Mouse (Mus musculus) adrenal gland, adult 18-20 months (tissue): ENCODE results near the gene B3galt4. TPM values are rescaled to one million over a fixed set of nuclear protein-coding genes. Genes with fewer than 3 reads are reported as not detected.

ENCODE experiments used
- DNase-seq, 2 experiments: peaks; one replicate each; pipeline ENCODE4 v3.0.0; 2021 to 2022; ENCODE audit warnings: low spot score in 2 of 2
- total RNA-seq, 2 experiments: library from RNA; stranded (reverse); gene quantifications; 1 replicate in 1 of 2; 2 replicates in 1 of 2; pipeline ENCODE4 v1.2.3; 2021

B3galt4 gene
- total RNA-seq, 2 experiments from 2014 or later, result 3.9 to 5.0 TPM

DNA sequence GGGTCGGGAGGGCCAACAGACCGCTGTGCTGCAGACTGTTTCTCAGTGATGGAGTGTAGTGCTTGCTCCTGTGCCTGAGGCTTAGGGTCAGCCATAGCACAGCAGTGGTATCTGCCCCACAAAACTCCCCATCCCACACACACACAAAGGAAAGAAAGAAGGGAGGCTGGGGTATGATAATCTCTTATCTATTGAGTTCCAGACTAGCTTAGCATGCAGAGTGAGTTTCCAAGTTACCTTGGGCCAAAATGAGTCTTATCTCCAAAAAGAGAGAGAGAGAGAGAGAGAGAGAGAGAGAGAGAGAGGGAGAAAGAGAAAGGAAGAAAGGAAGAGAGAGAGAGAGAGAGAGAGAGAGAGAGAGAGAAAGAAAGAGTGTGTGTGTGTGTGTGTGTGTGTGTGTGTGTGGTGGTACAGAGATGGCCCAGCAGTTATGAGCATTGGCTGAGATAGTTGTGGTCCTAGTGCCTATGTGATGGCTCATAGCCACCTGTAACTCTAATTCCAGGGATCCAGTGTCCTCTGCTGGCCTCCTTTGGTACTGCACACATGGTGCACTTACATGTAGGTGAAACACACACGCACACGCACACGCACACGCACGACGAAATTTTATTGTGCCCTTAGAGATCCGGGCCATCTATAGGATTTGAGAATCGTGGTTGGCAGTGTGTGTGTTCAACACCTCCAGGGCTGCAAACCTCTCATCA lies 26.6 kb downstream of the B3galt4 start:
- DNase-seq, result no peak

DNA sequence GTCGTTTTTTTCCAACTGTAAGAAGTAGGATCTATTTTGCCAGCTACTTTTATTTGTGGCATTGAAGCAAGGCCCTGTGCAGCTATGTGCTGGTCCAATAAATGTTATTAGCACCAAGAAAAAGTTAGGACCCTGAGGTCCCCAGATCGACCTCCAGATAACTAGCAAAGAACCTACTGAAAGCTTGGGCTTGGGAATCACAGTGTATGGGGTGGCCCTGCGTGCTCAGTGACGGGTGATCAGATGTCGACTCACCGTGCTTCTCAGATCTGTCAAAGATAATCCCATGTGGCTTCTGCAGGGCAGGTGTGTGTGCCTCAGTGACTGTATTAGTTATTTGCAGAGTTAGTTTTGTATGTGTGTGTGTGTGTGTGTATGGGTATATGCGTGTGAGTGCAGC lies 29.9 kb downstream of the B3galt4 start:
- DNase-seq, result no peak

DNA sequence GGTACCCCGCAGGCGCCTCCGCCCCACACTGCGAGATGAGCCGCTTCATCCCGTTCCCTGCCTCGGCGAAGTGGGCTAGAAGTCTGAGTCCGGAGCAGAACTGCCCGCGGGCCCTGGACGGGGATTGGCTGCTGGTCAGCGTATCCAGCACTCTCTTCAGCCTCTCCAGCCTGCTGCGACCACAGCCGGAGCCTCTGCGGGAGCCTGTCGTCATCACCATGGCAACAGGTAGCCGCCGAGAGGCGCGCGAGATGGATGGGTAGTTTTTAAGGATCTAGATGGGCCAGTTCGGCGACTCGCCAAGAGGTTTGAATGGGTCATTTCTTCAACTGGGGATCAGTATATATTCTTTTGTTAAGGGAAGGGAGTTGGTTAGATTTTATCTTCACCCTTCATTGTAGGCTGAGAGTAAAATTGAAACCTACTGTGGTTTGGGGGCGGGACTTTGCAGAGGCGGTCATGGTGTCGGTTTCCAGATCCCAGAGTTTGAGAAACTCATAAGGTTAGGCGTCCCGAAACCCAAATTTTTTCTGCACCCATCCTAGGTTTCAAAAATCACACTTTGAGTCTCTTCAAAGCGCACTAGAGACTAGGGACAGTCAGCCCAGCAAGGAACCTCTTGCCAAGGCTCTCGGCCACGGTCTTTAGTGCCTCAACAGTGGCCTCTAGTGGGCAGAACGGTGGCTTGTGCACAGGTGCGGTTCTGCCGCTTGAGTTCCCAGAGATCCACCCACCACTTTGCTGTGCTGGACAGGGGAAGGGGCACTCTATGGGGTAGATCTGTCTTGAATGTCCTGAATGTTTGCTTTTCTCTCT lies 30.8 kb downstream of the B3galt4 start:
- DNase-seq, result peak; percentile 81 to 83

DNA sequence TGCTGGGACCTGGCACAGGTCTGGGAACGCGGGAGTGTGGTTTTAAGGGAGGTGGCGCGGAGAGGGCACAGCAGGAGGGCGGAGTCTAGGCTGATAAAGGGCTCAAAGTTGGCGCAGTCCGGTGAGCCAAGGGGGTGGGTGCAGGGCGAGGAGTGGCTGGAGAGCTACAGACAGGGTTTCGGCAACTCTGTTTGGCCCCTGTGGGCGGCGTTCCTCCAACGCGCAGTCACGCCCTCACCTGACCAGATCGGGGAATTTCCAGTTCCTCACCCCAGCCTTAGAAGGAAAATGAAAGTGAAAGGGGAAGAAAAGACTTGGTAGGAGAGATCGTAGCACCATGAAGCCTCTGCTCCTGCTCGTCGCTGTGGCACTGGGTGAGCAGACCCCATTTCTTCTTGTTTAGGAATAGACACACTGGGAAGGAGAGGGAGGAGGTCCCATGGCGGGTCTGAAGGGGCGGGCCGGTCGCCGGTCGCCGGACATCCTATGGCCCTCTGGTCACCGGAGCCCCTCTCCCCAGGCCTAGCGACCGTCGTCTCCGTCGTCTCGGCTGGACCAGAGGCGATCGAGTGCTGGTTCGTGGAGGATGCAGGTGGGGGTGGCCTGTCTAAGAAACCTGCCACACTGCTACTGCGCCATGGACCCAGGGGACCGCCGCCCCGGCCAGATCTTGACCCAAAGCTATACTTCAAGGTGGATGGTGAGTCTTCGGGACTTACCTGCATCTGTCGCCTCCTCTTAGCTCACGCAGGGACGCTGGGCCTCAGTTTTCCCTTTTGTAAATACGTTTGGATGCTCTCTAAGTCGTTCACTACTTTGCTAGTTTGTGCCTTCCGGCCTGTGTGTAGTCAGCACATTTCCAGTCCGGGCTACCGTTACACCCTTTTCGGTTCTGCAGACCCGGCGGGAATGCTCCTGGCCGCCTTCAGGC lies 31.7 kb downstream of the B3galt4 start:
- DNase-seq, result peak; percentile 73 to 75

DNA sequence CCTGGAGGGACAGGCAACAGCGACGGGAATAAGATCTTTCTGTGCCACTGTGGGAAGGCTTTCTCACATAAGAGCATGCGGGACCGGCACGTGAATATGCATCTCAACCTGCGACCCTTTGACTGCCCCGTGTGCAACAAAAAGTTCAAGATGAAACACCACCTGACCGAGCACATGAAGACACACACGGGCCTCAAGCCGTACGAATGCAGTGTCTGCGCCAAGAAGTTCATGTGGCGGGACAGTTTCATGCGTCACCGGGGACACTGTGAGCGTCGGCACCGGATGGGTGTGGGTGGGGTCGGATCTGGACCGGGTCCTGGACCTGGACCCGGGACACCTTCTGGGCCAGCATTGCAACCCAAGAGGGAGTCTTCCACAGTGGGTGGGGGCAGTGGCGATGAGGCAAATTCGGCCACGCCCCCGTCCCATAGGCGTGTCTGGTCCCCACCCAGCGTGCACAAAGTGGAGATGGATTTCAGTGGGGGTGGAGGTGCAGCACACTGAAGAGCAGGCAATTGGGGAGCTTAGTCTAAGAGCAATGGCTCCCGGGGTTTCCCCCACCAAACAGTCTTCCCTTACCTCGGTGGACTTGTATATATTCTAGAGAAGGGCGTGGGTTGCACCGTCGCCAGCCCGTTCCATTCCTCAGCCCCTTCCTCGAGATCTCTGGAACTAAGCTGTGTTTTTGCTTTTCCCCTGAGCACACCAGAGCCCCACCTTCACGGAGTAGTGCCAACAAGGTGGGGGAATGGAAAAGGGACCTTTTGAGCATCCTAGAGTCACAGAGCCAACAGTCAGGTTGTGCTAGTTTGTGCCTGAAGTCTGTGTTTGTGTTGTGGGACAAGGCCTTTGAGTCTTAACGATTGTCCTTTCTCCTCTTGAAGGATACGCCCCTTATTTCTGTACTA lies 32.7 kb downstream of the B3galt4 start:
- peak in 1 of 2 experiments; percentile 41 for DNase-seq

DNA sequence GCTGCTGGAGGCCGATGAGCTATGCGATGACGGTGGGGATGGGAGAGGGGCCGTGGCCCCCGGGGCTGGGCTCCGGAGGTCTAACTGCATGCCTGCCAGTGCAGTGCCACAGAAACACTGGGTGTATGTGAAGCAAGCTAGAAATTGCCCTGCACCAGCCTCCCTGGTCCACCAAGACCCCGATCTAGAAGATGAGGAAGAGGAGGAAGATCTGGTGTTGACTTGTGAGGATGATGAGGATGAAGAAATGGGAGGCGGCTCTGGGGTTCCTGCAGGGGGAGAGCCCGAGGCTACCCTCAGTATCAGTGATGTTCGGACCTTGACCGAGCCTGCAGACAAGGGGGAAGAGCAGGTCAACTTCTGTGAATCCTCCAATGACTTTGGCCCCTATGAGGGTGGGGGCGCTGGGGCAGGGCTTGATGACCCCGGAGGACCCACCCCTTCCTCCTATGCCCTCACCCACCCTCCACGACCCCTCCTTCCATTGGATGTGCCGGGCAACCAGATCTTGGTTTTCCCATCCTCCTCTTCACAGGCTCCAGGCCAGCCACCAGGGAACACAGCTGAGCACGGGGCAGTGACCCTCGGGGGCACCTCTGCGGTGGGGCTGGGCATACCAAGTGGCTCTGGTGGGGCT lies 33.5 kb downstream of the B3galt4 start:
- peak in 1 of 2 experiments; percentile 27 for DNase-seq

DNA sequence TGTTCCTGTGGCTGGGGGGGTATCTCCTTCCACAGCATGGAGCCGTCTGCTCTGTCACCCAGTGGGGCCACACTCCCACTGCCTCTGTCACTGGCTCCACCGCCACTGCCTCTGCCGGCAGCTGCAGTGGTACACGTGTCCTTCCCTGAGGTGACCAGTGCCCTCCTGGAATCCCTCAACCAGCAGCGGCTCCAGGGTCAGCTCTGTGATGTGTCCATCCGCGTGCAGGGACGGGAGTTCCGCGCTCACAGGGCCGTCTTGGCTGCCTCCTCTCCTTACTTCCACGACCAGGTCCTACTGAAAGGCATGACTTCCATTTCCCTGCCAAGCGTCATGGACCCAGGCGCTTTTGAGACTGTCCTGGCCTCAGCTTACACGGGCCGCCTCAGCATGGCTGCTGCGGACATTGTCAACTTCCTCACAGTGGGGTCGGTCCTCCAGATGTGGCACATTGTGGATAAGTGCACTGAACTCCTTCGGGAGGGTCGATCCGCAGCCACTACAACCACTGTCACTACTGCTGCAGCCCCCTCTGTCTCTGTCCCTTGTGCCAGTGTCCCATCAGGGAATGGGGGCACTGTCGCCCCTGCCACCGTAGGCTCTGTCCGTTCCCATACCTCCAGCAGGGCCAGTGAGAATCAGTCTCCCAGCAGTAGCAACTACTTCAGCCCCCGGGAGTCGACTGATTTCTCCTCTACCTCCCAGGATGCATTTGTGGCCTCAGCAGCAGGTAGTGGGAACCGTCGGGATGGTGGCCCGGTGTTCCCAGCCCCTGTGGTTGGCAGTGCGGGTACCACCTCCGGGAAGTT lies 34.2 kb downstream of the B3galt4 start:
- peak in 1 of 2 experiments; percentile 32 for DNase-seq

DNA sequence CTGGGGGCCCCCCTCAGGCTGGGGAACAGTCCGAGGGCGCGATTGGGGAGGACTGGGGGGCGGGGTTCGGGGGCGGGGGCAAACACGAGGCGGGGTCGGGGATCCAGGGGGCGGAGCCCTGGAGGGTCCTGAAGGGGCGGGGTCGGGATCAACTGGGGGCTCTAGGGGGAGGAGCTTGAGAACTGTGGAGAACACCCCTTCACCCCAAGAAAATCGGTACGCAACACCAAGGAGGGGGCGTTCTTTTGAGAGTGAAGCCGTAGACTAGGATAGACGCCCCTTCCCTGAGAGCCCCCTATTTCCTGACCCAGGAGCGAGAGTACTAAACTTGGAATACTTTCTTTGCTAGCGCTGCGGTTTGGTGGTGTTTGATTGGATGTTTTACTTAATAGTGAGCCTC lies 35.0 kb downstream of the B3galt4 start:
- no peak for DNase-seq

DNA sequence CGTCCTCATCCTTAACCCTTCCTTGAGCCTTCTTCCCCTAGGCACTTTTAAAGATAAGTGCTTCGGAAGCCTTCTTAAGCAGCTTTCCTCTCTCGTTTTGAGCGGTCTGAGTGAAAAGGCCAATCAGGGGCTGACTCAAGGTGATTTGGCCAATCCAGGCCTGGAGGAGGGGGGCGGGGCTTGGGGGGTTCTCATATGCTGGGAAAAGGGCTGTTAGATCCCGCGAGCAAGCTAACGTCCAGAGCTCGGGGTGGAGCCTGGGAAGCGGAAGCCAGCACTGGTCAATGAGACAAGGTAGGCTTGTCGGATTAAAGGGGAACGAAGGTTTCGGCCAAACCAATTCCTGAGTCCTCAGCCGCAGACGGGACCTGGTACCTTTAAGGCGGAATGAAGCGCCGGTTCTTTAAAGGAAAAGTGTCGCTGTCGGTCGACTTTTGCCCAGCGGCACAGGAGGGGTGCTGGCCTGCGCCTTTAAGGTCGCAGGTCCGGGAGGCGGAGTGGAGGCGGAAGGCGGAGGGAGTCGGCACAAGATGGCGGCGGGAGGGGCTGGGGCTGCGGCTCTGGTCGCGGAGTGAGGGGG lies 35.5 kb downstream of the B3galt4 start, which contains the start of the genes Tapbp and Zbtb22:
Gene Tapbp (plus strand): TSS at position 229 of the 580 bp plus-strand sequence.
Gene Zbtb22 (plus strand): TSS at position 234 of the 580 bp plus-strand sequence.
- peak; percentile 87 to 89 for DNase-seq

DNA sequence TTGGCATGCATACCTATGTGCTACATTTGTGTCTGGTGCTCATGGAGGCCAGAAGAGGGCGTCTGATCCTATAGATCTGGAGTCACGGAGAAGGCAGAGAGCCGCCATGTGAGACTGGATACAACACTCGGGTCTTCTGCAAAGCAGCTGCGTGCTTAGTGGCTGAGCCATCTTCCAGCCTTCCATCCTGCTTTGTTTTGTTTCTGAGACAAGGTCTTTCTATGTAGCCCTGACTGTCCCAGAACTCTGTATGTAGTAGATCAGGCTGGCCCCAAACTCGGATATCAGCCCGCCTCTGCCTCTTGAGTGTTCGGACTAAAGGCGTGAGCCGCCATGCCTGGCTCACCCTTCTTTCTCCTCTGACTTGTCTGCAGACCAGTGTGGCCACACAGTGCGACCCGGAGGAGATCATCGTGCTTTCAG lies 36.3 kb downstream of the B3galt4 start:
- peak in 1 of 2 experiments; percentile 29 for DNase-seq

DNA sequence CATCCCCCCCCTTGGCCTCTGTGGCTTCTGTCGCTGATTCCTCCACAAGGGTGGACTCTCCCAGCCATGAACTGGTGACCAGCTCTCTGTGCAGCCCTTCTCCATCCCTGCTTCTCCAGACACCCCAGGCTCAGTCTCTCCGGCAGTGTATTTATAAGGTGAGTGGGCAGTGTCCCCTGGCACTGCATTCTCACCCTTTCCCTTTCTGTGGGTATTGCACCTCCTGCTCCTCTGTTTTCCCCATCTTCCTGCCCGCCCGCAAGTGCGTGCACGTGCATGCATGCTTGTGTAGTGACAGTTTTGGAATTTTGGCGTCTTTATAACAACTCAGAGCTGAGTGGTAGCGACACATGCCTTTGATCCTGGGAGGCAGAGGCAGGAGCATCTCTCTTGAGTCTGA lies 37.4 kb downstream of the B3galt4 start:
- peak in 1 of 2 experiments; percentile 23 for DNase-seq

DNA sequence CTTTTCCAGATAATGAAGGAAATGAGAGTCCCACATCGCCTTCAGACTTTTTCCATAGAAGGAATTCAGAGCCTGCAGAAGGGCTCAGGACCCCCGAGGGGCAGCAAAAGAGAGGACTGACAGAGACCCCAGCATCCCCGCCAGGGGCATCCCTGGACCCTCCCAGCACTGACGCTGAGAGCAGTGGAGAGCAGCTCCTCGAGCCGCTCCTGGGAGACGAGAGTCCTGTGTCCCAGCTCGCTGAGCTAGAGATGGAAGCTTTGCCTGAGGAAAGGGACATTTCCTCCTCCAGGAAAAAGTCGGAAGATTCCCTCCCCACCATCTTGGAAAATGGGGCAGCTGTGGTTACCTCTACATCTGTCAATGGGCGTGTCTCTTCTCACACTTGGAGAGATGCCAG lies 38.0 kb downstream of the B3galt4 start:
- DNase-seq, result no peak

DNA sequence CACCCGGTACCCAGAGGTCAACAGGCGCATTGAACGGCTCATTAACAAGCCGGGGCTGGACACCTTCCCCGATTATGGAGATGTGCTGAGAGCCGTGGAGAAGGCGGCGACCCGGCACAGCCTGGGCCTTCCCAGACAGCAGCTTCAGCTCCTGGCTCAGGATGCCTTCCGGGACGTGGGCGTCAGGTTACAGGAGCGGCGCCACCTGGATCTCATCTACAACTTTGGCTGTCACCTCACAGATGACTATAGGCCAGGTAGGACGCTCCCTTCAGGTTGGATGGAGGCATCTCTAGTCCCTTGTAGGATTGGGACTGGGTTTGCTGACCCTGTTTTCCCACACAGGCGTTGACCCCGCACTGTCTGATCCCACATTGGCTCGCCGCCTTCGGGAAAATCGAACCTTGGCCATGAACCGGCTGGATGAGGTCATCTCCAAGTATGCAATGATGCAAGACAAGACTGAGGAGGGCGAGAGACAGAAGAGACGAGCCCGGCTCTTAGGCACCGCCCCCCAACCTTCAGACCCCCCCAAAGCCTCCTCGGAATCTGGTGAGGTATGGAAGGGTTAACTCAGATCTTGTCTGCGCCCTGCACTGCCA lies 39.4 kb downstream of the B3galt4 start:
- no peak for DNase-seq

DNA sequence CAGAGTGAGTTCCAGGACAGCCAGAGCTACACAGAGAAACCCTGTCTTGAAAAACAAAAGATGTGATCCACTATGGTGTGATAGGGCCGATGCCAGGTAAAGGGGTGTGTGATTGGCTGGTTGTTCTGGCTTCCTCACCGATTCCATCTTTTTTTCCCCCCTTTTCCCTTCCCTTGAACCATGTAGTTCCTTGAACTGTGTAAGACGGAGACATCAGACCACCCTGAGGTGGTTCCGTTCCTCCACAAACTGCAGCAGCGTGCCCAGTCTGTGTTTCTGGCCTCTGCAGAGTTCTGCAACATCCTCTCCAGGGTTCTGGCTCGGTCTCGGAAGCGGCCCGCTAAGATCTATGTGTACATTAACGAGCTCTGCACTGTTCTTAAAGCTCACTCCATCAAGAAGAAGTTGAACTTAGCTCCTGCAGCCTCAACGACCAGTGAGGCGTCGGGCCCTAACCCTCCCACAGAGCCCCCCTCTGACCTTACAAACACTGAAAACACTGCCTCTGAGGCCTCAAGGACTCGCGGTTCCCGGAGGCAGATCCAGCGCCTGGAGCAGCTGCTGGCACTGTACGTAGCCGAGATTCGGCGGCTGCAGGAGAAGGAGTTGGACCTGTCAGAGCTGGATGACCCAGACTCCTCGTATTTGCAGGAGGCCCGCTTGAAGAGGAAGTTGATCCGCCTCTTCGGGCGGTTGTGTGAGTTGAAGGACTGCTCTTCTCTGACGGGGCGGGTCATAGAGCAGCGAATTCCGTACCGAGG lies 40.1 kb downstream of the B3galt4 start:
- no peak for DNase-seq

DNA sequence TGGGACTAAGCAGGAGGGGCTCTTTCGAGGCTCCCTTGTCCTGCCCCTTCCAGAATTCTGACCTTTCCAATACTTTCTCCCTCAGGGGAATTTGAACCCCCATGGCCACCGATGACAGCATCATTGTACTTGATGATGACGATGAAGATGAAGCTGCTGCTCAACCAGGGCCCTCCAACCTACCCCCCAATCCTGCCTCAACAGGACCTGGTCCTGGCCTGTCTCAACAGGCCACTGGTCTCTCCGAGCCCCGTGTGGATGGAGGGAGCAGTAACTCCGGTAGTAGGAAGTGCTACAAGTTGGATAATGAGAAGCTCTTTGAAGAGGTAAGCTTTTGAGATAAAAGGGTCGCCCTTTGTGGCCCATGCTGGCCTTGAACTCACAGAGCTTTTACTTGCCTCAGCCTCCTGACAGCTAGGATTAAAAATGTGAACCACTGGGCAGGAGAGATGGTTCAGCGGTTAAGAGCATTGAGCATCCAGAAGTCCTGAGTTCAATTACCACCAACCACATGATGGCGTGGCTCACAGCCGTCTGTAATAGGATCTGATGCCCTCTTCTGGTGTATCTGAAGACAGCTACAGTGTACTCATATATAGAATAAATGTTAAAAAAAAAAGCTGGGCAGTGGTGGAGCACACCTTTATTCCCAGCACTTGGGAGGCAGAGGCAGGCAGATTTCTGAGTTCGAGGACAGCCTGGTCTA lies 40.8 kb downstream of the B3galt4 start:
- DNase-seq, result no peak

DNA sequence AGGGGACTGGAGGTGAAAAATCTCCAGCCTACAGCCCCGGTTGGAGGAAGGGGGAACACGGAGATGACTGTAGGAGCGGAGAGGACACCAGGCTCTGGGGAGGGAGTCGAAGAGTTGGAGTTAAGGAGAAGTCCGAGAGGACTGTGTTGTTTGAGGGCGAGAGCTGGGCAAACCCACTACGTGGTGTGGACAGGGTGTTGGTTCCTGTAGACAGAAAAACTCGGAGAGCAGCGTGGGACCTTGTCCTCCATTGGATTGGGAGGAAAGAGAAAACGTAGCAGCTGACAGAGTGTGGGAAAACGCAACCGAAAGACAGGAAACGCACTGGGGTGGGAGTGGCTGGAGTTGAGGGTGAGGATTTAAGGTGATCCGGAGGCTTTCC lies 41.4 kb downstream of the B3galt4 start:
- peak; percentile 46 to 55 for DNase-seq
